Mouse (Mus musculus) embryonic fibroblast, embryonic 13.5 days (primary cell): ENCODE results near the gene Tbkbp1.

Experiments
- CTCF ChIP-seq: IDR thresholded peaks from 2 replicates; pipeline ENCODE4 v1.5.1; 2011; ENCODE audit warnings: mild to moderate bottlenecking, control low read depth, low read length, moderate library complexity, borderline replicate concordance; ENCODE audit not compliant: insufficient read depth
- POLR2A ChIP-seq: IDR thresholded peaks from 2 replicates; pipeline ENCODE4 v1.6.1; 2011; ENCODE audit warnings: low read depth, mild to moderate bottlenecking, control low read depth, low read length, moderate library complexity

- TF ChIP-seq CTCF (no peak), POLR2A (no peak)
Measured at GRCm38 (mm10) chr11:97127470-97128223, 23.6 kb downstream of the Tbkbp1 start.
